In the genomic region with DNA sequence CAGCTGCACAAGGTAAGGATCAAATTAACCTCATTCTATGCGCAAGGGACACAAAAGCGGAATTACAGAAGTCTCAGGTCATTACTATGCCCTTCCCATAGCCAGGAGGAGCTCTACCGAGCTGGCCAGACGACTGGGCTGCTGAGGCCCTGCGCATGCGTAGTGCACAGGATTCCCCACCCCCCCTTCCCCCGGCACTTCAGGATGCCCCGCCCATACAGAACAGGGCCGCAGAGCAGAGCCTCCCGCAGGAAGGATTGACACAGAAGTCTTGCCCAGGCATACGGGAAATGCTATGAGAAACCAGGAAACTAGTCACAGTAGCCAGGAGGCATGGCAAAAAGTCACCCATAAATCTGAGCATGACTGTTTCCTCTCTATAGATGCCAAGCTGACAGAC, we compare ENCODE assay signal across 8 mouse cellular contexts. TPM values are rescaled to one million over a fixed set of nuclear protein-coding genes. Genes with fewer than 3 reads are reported as not detected.
A peak's percentile ranks its signal among the peaks of the same experiment; 100 is the strongest.
DNase-seq lines count a peak whose midpoint lies in the region; ATAC-seq and TF ChIP-seq lines count a peak whose summit lies in the region.

No protein-coding gene starts in this region.

- no peaks in the 10 kb centered on the region for H3K27me3 ChIP-seq in heart, adult 2 months (ENCODE audit: control insufficient read depth, insufficient read depth, low read length)
- no peaks in the 10 kb centered on the region for H3K27me3 ChIP-seq in intestine, postnatal 0 days (replicated peaks; ENCODE audit: control insufficient read depth, insufficient read depth, low read length)
- no peaks in the 10 kb centered on the region for H3K27me3 ChIP-seq in liver, embryonic 15.5 days
- H3K27me3 ChIP-seq in neural tube, embryonic 11.5 days (ENCODE audit: control insufficient read depth, insufficient read depth, low read length): no peaks in the 10 kb centered on the region

- H3K4me3 ChIP-seq in heart, adult 2 months: peak overlapping the region; percentile 26
- peak overlapping the region; percentile 35 for H3K4me3 ChIP-seq in intestine, postnatal 0 days (ENCODE audit: low read depth, low read length)
- peak overlapping the region; percentile 18 for H3K4me3 ChIP-seq in liver, embryonic 15.5 days (replicated peaks)
- H3K4me3 ChIP-seq in neural tube, embryonic 11.5 days (ENCODE audit: low read depth, low read length): no peak overlapping the region

- H3K9me3 ChIP-seq in intestine, postnatal 0 days (ENCODE audit: control insufficient read depth): no peaks in the 10 kb centered on the region
- H3K9me3 ChIP-seq in liver, embryonic 15.5 days (replicated peaks): no peaks in the 10 kb centered on the region
- H3K9me3 ChIP-seq in neural tube, embryonic 11.5 days (ENCODE audit: control insufficient read depth, low read length): no peaks in the 10 kb centered on the region

- no peaks in the 10 kb centered on the region; the same call in 1 of the 2 replicates for H3K36me3 ChIP-seq in heart, adult 2 months (ENCODE audit: control insufficient read depth, insufficient read depth, low read length)
- no peaks in the 10 kb centered on the region for H3K36me3 ChIP-seq in intestine, postnatal 0 days (ENCODE audit: control insufficient read depth, insufficient read depth)
- H3K36me3 ChIP-seq in liver, embryonic 15.5 days (replicated peaks): no peaks in the 10 kb centered on the region
- no peaks in the 10 kb centered on the region for H3K36me3 ChIP-seq in neural tube, embryonic 11.5 days (ENCODE audit: control insufficient read depth, insufficient read depth, low read length)

- peak overlapping the region; percentile 31 for H3K27ac ChIP-seq in heart, adult 2 months
- no peak overlapping the region for H3K27ac ChIP-seq in intestine, postnatal 0 days (ENCODE audit: low read depth, low read length)
- no peak overlapping the region for H3K27ac ChIP-seq in liver, embryonic 15.5 days (replicated peaks)
- H3K27ac ChIP-seq in neural tube, embryonic 11.5 days (ENCODE audit: low read depth, low read length): no peak overlapping the region

- TF ChIP-seq CTCF in heart, adult 2 months (IDR thresholded peaks at IDR 0.05): peak; percentile 58
- peak; percentile 66 for TF ChIP-seq CTCF in intestine, postnatal 0 days (IDR thresholded peaks at IDR 0.05; ENCODE audit: low read depth)

- H3K4me2 ChIP-seq in intestine, postnatal 0 days (replicated peaks; ENCODE audit: low read depth): peak overlapping the region; percentile 67
- H3K4me2 ChIP-seq in liver, embryonic 15.5 days: peak overlapping the region; percentile 59
- H3K4me2 ChIP-seq in neural tube, embryonic 11.5 days (ENCODE audit: low read depth): peak overlapping the region; percentile 40

- TF ChIP-seq POLR2A in heart, adult 2 months (IDR thresholded peaks at IDR 0.05; ENCODE audit: insufficient read depth, low read depth, low read length): peak; percentile 51; the same call in 1 of the 2 replicates

- peak; percentile 96 for ATAC-seq in intestine, postnatal 0 days
- peak; percentile 82 for ATAC-seq in liver, embryonic 15.5 days (ENCODE audit: insufficient read depth)
- peak; percentile 95 for ATAC-seq in neural tube, embryonic 11.5 days (ENCODE audit: insufficient read depth, low FRiP score, low TSS enrichment)

- peak; percentile 29 for DNase-seq in urinary bladder, adult 2 months (ENCODE audit: low spot score)
- no peak for DNase-seq in urinary bladder, postnatal 10 days (ENCODE audit: low spot score)
- DNase-seq in embryo, embryonic 9.5 days (ENCODE audit: extremely low spot score): peak; percentile 82
- DNase-seq in heart, adult 2 months: peak; percentile 48 to 69
- DNase-seq in neural tube, embryonic 11.5 days (ENCODE audit: low spot score): peak; percentile 87
- peak; percentile 12 to 31 for DNase-seq in thymus, postnatal 36 days

- 3% methylated on average over 11 of the region's 11 CpGs for WGBS in heart, adult 2 months
- 4% methylated on average over 11 of the region's 11 CpGs for WGBS in intestine, postnatal 0 days
- 2% methylated on average over 11 of the region's 11 CpGs for WGBS in liver, embryonic 15.5 days (ENCODE audit: insufficient replicate concordance)
- 5% methylated on average over 11 of the region's 11 CpGs for WGBS in neural tube, embryonic 11.5 days

- intact Hi-C loops in heart, adult 2 months (cut with DNase I): loop anchor here (5.0 to 10.0 kb wide), 2 partner anchors 88 to 220 kb away; a partner anchor contains a TSS

- peaks cover 2% of the 10 kb centered on the region; the same call in 1 of the 2 replicates for H3K4me1 ChIP-seq in heart, adult 2 months (ENCODE audit: control insufficient read depth, insufficient read depth, low read length)
- H3K4me1 ChIP-seq in intestine, postnatal 0 days (replicated peaks; ENCODE audit: control insufficient read depth, insufficient read depth, low read length): no peaks in the 10 kb centered on the region
- H3K4me1 ChIP-seq in liver, embryonic 15.5 days (replicated peaks): peaks cover 18% of the 10 kb centered on the region
- H3K4me1 ChIP-seq in neural tube, embryonic 11.5 days (ENCODE audit: control insufficient read depth, insufficient read depth, low read length): no peaks in the 10 kb centered on the region

- 0 out of 2 replicates have a peak, but pooled peaks have one; percentile 19 for TF ChIP-seq EP300 in heart, adult 2 months (IDR thresholded peaks at IDR 0.05; ENCODE audit: insufficient read depth, low read depth, low read length)

- peak overlapping the region; percentile 29 for H3K9ac ChIP-seq in heart, adult 2 months (ENCODE audit: low read depth, low read length)
- no peak overlapping the region for H3K9ac ChIP-seq in intestine, postnatal 0 days (ENCODE audit: low read depth, low read length)
- no peak overlapping the region for H3K9ac ChIP-seq in liver, embryonic 15.5 days
- no peak overlapping the region for H3K9ac ChIP-seq in neural tube, embryonic 11.5 days (ENCODE audit: low read length)

- H3K79me2 ChIP-seq in heart, adult 2 months (replicated peaks; ENCODE audit: control insufficient read depth, insufficient read depth, low read length): no peaks in the 10 kb centered on the region

RNA-seq across cellular contexts. Expression of a gene that starts 41.5 kb away (rescaled TPM):
- 18.2 and 21.2 TPM in 2 replicates for polyA plus RNA-seq in urinary bladder, adult 2 months (2012; rRNA removed)
- total RNA-seq in heart, adult 2 months (2021): 1 to 10 TPM; 8.7 to 9.7 TPM
- polyA plus RNA-seq in heart, adult 2 months (2012; rRNA removed): 9.0 and 10.4 TPM in 2 replicates
- 8.2 and 8.6 TPM in 2 replicates for polyA plus RNA-seq in intestine, postnatal 0 days (2015; fragmentation: Nextera tagmentation; extraction: Ambion mirVana)
- 7.0 and 7.1 TPM in 2 replicates for polyA plus RNA-seq in liver, embryonic 15.5 days (2015; fragmentation: Nextera tagmentation; extraction: Ambion mirVana)
- polyA plus RNA-seq in neural tube, embryonic 11.5 days (2014; fragmentation: Nextera tagmentation; extraction: Ambion mirVana): 2.8 and 4.0 TPM in 2 replicates
